16 mouse cellular contexts compared by ENCODE assay signal in genomic region chr17:33891892-33892291, GRCm38 (mm10). TPM values are rescaled to one million over a fixed set of nuclear protein-coding genes. Genes with fewer than 3 reads are reported as not detected.
"Had no signal": no experiment of that assay in that cellular context is flagged by ENCODE, and none has a peak within 500 bp of the region (broad histone marks: within the 10 kb centered on the region; RNA-seq: fewer than 3 reads in every experiment).

No protein-coding gene starts in this region.

RNA-seq across cellular contexts. Expression of gene Platr17, which starts 13.0 kb away (rescaled TPM):
- total RNA-seq: layer of hippocampus, postnatal 25 days had no signal
- polyA plus RNA-seq: kidney, embryonic 14.5 days; midbrain, embryonic 14.5 days had no signal

RNA-seq across cellular contexts. Expression of gene Gm7029, which starts 18.3 kb away (rescaled TPM):
- total RNA-seq: layer of hippocampus, postnatal 25 days; left cerebral cortex, adult 8-10 months; left cerebral cortex, postnatal 25 days; megakaryocyte, adult 5-6 weeks; monocyte, adult 5-6 weeks had no signal
- polyA plus RNA-seq: kidney, embryonic 14.5 days; large intestine, adult 2 months; limb, embryonic 11.5 days; limb, embryonic 15.5 days; liver, embryonic 12.5 days; lung, embryonic 16.5 days; midbrain, embryonic 10.5 days; midbrain, embryonic 14.5 days; neural tube, embryonic 13.5 days; stomach, embryonic 15.5 days; thymus, postnatal 0 days had no signal
